Mouse (Mus musculus): ENCODE data around the gene Npr1. TPM values are rescaled to one million over a fixed set of nuclear protein-coding genes. Genes with fewer than 3 reads are reported as not detected.
A peak's percentile ranks its signal among the peaks of the same experiment; 100 is the strongest.

Npr1 gene
- polyA plus RNA-seq, 1 experiment from 2014 or later, result 2.1 TPM

GRCm38 (mm10) chr3:90508287-90508949 lies 42.8 kb upstream of the Npr1 start:
- Histone ChIP-seq H3K4me2 (ENCODE audit: low read length) (peak overlapping the region; percentile 61), H3K9ac (replicated peaks; ENCODE audit: low read depth, low read length) (peak overlapping the region; percentile 99), H3K4me1 (replicated peaks; ENCODE audit: control insufficient read depth, insufficient read depth, low read length) (peaks cover 15% of the 10 kb centered on the region), H3K36me3 (ENCODE audit: control insufficient read depth, insufficient read depth) (peaks cover 25% of the 10 kb centered on the region), H3K4me3 (replicated peaks; ENCODE audit: low read length) (peak overlapping the region; percentile 99), H3K9me3 (ENCODE audit: control insufficient read depth, low read length) (no peaks in the 10 kb centered on the region), H3K27me3 (replicated peaks; ENCODE audit: control insufficient read depth, insufficient read depth, low read length) (no peaks in the 10 kb centered on the region; the same call in 1 of the 2 replicates), H3K27ac (ENCODE audit: low read length) (peak overlapping the region; percentile 95)
- no peak for ATAC-seq
- WGBS, result 1% methylated on average over 20 of the region's 20 CpGs

DNA sequence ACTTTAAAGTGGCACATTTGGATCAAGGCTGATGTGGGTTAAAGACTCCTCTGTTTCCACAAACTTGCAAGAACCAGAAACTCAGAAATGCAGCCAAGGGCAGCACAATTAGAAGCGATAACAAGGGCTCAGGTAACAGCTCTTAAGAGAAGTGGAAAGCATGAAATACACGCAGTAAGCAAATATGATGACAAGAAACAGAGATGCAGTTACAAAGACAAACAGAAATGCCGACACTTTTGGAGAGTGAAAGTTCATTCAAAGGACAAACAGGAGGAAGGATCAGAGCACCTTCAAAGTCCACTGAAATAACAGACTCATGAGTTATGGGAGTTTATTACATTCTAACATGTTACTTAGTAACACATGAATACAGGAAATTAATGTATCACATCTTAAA lies 40.7 kb upstream of the Npr1 start:
- no peak overlapping the region for H3K9ac ChIP-seq (replicated peaks; ENCODE audit: low read depth, low read length)
- no peak overlapping the region for H3K4me2 ChIP-seq (ENCODE audit: low read length)
- no peak overlapping the region for H3K27ac ChIP-seq (ENCODE audit: low read length)
- WGBS, result 90% methylated on average over 3 of the region's 3 CpGs
- no peak overlapping the region for H3K4me3 ChIP-seq (replicated peaks; ENCODE audit: low read length)
- peaks cover 17% of the 10 kb centered on the region for H3K4me1 ChIP-seq (replicated peaks; ENCODE audit: control insufficient read depth, insufficient read depth, low read length)
- H3K36me3 ChIP-seq (ENCODE audit: control insufficient read depth, insufficient read depth), result peaks cover 42% of the 10 kb centered on the region
- no peak for ATAC-seq
- no peaks in the 10 kb centered on the region for H3K27me3 ChIP-seq (replicated peaks; ENCODE audit: control insufficient read depth, insufficient read depth, low read length)
- H3K9me3 ChIP-seq (ENCODE audit: control insufficient read depth, low read length), result no peaks in the 10 kb centered on the region

GRCm38 (mm10) chr3:90505216-90505615 lies 39.5 kb upstream of the Npr1 start:
- Histone ChIP-seq H3K36me3 (ENCODE audit: control insufficient read depth, insufficient read depth) (peaks cover 48% of the 10 kb centered on the region), H3K27me3 (replicated peaks; ENCODE audit: control insufficient read depth, insufficient read depth, low read length) (no peaks in the 10 kb centered on the region), H3K9ac (replicated peaks; ENCODE audit: low read depth, low read length) (no peak overlapping the region), H3K4me1 (replicated peaks; ENCODE audit: control insufficient read depth, insufficient read depth, low read length) (peaks cover 17% of the 10 kb centered on the region), H3K4me2 (ENCODE audit: low read length) (no peak overlapping the region), H3K27ac (ENCODE audit: low read length) (no peak overlapping the region), H3K9me3 (ENCODE audit: control insufficient read depth, low read length) (no peaks in the 10 kb centered on the region), H3K4me3 (replicated peaks; ENCODE audit: low read length) (no peak overlapping the region)
- ATAC-seq, result no peak
- 95% methylated on average over 5 of the region's 5 CpGs for WGBS

GRCm38 (mm10) chr3:90503444-90503843 lies 37.8 kb upstream of the Npr1 start:
- peaks cover 15% of the 10 kb centered on the region for H3K4me1 ChIP-seq (replicated peaks; ENCODE audit: control insufficient read depth, insufficient read depth, low read length)
- ATAC-seq, result no peak
- H3K4me2 ChIP-seq (ENCODE audit: low read length), result no peak overlapping the region
- H3K9me3 ChIP-seq (ENCODE audit: control insufficient read depth, low read length), result no peaks in the 10 kb centered on the region
- no peak overlapping the region for H3K27ac ChIP-seq (ENCODE audit: low read length)
- WGBS, result 76% methylated on average over 4 of the region's 4 CpGs
- peaks cover 52% of the 10 kb centered on the region for H3K36me3 ChIP-seq (ENCODE audit: control insufficient read depth, insufficient read depth)
- H3K27me3 ChIP-seq (replicated peaks; ENCODE audit: control insufficient read depth, insufficient read depth, low read length), result no peaks in the 10 kb centered on the region
- no peak overlapping the region for H3K4me3 ChIP-seq (replicated peaks; ENCODE audit: low read length)
- H3K9ac ChIP-seq (replicated peaks; ENCODE audit: low read depth, low read length), result no peak overlapping the region

GRCm38 (mm10) chr3:90497597-90497996 lies 31.9 kb upstream of the Npr1 start:
- H3K9ac ChIP-seq (replicated peaks; ENCODE audit: low read depth, low read length), result no peak overlapping the region
- H3K27ac ChIP-seq (ENCODE audit: low read length), result no peak overlapping the region
- no peak overlapping the region for H3K4me2 ChIP-seq (ENCODE audit: low read length)
- H3K36me3 ChIP-seq (ENCODE audit: control insufficient read depth, insufficient read depth), result peaks cover 36% of the 10 kb centered on the region
- no peaks in the 10 kb centered on the region for H3K4me1 ChIP-seq (replicated peaks; ENCODE audit: control insufficient read depth, insufficient read depth, low read length)
- no peaks in the 10 kb centered on the region for H3K27me3 ChIP-seq (replicated peaks; ENCODE audit: control insufficient read depth, insufficient read depth, low read length)
- no peak for ATAC-seq
- no peak overlapping the region for H3K4me3 ChIP-seq (replicated peaks; ENCODE audit: low read length)
- H3K9me3 ChIP-seq (ENCODE audit: control insufficient read depth, low read length), result no peaks in the 10 kb centered on the region

- no peak overlapping the region for H3K4me3 ChIP-seq (replicated peaks; ENCODE audit: low read length)
- H3K9me3 ChIP-seq (ENCODE audit: control insufficient read depth, low read length), result no peaks in the 10 kb centered on the region
- peaks cover 23% of the 10 kb centered on the region for H3K36me3 ChIP-seq (ENCODE audit: control insufficient read depth, insufficient read depth)
- no peak for ATAC-seq
- H3K4me2 ChIP-seq (ENCODE audit: low read length), result no peak overlapping the region
- 95% methylated on average over 7 of the region's 7 CpGs for WGBS
- no peaks in the 10 kb centered on the region for H3K4me1 ChIP-seq (replicated peaks; ENCODE audit: control insufficient read depth, insufficient read depth, low read length)
- no peak overlapping the region for H3K9ac ChIP-seq (replicated peaks; ENCODE audit: low read depth, low read length)
- H3K27me3 ChIP-seq (replicated peaks; ENCODE audit: control insufficient read depth, insufficient read depth, low read length), result no peaks in the 10 kb centered on the region
- no peak overlapping the region for H3K27ac ChIP-seq (ENCODE audit: low read length)
Observed at GRCm38 (mm10) chr3:90495850-90496525, 30.3 kb upstream of the Npr1 start.

DNA sequence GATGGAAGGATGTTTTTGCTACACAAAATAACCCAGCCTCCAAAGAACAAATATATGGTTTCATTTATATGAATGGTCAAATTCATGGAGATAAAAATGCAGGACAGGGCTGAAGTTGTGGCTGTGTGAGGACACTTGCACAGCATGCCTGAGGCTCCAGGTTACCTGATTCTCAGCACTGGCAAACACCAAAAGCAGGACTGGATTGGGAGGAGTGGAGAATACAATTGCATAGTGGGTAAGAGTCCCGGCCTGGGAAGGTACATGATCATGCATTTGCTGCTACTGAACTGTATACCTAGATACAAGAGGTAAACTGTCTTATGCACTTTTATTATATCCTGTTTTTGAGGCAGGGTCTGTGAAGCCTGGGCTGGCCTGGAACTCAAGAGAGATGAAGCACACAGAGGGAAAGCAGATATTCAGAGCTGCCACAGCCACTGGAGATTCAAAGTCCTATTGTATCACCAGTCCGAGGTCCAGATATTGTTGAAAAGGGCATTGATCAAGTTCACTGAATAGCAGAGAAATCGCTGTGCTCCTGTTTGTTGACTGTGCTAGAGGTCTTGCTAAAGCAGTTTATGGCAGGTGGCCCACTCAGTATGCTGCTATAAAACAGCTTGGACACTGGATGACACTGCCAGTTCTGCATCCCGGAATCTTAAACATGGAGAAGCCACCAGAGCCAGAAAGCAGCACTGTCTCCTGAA lies 28.3 kb upstream of the Npr1 start:
- Histone ChIP-seq H3K36me3 (ENCODE audit: control insufficient read depth, insufficient read depth) (peaks cover 19% of the 10 kb centered on the region), H3K9ac (replicated peaks; ENCODE audit: low read depth, low read length) (no peak overlapping the region), H3K4me1 (replicated peaks; ENCODE audit: control insufficient read depth, insufficient read depth, low read length) (peaks cover 7% of the 10 kb centered on the region), H3K9me3 (ENCODE audit: control insufficient read depth, low read length) (no peaks in the 10 kb centered on the region), H3K4me2 (ENCODE audit: low read length) (no peak overlapping the region), H3K4me3 (replicated peaks; ENCODE audit: low read length) (no peak overlapping the region), H3K27ac (ENCODE audit: low read length) (no peak overlapping the region), H3K27me3 (replicated peaks; ENCODE audit: control insufficient read depth, insufficient read depth, low read length) (no peaks in the 10 kb centered on the region)
- ATAC-seq, result no peak
- WGBS, result 58% methylated on average over 4 of the region's 4 CpGs

DNA sequence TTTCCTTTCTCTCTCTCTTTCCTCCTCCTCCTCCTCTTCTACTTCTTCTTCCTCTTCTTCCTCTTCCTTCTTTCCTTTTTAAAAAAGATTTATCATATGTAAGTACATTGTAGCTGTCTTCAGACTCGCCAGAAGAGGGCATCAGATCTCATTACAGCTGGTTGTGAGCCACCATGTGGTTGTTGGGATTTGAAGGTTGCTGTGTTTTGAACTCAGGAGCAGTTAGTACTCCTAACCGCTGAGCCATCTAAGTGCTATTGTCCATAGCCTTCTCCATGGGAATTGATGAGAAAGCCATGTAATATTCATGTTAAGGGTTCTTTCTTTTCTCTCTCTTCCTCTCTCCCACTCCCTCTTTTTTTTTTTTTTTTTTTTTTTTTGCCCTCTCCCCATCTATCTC lies 25.7 kb upstream of the Npr1 start:
- no peak for ATAC-seq
- H3K9ac ChIP-seq (replicated peaks; ENCODE audit: low read depth, low read length), result no peak overlapping the region
- no peak overlapping the region for H3K27ac ChIP-seq (ENCODE audit: low read length)
- no peak overlapping the region for H3K4me3 ChIP-seq (replicated peaks; ENCODE audit: low read length)
- WGBS, result 41% methylated on average over 2 of the region's 2 CpGs
- peaks cover 7% of the 10 kb centered on the region for H3K4me1 ChIP-seq (replicated peaks; ENCODE audit: control insufficient read depth, insufficient read depth, low read length)
- peaks cover 17% of the 10 kb centered on the region for H3K36me3 ChIP-seq (ENCODE audit: control insufficient read depth, insufficient read depth)
- no peak overlapping the region for H3K4me2 ChIP-seq (ENCODE audit: low read length)
- H3K9me3 ChIP-seq (ENCODE audit: control insufficient read depth, low read length), result no peaks in the 10 kb centered on the region
- H3K27me3 ChIP-seq (replicated peaks; ENCODE audit: control insufficient read depth, insufficient read depth, low read length), result no peaks in the 10 kb centered on the region

DNA sequence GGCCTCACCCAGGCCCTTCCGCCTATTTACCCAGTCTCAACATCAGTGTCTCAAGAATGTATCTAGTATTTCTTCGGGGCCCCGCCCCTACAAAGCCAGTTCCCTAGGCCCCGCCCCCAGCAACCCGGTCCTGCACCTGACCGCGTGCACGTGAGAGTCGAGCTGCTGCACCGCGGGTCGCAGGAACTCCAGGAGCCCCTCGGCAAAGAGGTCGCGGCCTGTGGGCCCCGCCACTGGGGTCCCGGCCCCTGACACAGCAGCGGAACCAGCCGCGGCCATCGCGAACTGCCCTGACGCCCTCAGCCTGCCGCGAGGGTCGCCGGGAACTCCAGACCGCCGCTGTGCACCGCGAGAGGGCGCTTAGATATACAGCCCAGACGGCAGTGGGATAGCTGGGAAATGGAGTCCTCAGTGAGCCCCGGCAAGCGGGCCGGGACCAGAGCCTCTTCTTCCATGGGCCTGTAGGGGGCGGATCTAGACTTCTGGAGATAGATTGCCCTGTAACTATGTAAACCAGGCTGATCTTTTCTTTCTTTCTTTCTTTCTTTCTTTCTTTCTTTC lies 25.1 kb upstream of the Npr1 start, which contains the start of gene Snapin:
Snapin (minus strand) TSS at position 338 of the 561 bp plus-strand sequence.
- no peaks in the 10 kb centered on the region for H3K27me3 ChIP-seq (replicated peaks; ENCODE audit: control insufficient read depth, insufficient read depth, low read length)
- WGBS, result under 1% methylated on average over 37 of the region's 37 CpGs
- peak; percentile 98 for ATAC-seq

More for the DNA sequence above, 25.1 kb upstream of the Npr1 start, which contains the start of gene Snapin:
- Histone ChIP-seq H3K4me2 (ENCODE audit: low read length) (peak within 1 kb of the TSS; percentile 52), H3K4me1 (replicated peaks; ENCODE audit: control insufficient read depth, insufficient read depth, low read length) (peaks cover 7% of the 10 kb centered on the region), H3K27ac (ENCODE audit: low read length) (peak within 1 kb of the TSS; percentile 70; the same call in 1 of the 2 replicates), H3K4me3 (replicated peaks; ENCODE audit: low read length) (peak within 1 kb of the TSS; percentile 90), H3K9me3 (ENCODE audit: control insufficient read depth, low read length) (no peaks in the 10 kb centered on the region), H3K36me3 (ENCODE audit: control insufficient read depth, insufficient read depth) (peaks cover 19% of the 10 kb centered on the region), H3K9ac (replicated peaks; ENCODE audit: low read depth, low read length) (peak within 1 kb of the TSS; percentile 81)
